In the genomic region with DNA sequence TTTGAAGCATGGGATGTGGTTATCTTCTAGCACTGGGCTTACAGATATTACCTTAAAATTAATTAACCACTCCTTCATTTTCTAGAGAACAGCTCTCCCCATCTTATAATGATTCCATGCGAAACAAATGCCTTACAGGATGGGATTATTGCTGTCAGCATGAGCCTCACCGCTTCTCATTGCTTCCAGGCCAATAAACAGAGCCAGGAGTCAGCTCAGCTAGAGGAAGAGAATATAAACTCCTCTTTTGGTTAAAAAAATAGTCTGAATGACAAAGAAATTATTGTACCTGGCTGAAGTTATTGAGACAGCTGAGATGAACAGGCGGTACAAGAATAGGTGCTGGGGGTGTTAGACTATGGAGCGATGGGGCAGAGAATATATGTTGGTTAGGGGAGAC, we compare ENCODE assay signal across 24 mouse cellular contexts.
"Had no signal": no experiment of that assay in that cellular context is flagged by ENCODE, and none has a peak within 500 bp of the region (broad histone marks: within the 10 kb centered on the region; RNA-seq: fewer than 3 reads in every experiment).

No protein-coding gene starts in this region.

- DNase-seq: kidney, postnatal 10 days; kidney, postnatal 36 days; liver, postnatal 0 days; lung, embryonic 14.5 days; right cerebral cortex, adult 18-20 months; right cerebral cortex, postnatal 14 days; right cerebral cortex, postnatal 4 days; thymus, adult 2 months; thymus, postnatal 14 days; thymus, postnatal 4 days had no signal

- H3K4me2 ChIP-seq: kidney, embryonic 15.5 days; limb, embryonic 12.5 days; limb, embryonic 15.5 days; liver, embryonic 11.5 days; lung, embryonic 14.5 days; midbrain, embryonic 13.5 days; neural tube, embryonic 13.5 days had no signal

- H3K9ac ChIP-seq: kidney, embryonic 15.5 days; limb, embryonic 12.5 days; limb, embryonic 15.5 days; liver, embryonic 14.5 days; liver, postnatal 0 days; lung, embryonic 14.5 days; midbrain, embryonic 13.5 days; neural tube, embryonic 13.5 days had no signal

- H3K4me3 ChIP-seq: kidney, embryonic 15.5 days; limb, embryonic 12.5 days; limb, embryonic 15.5 days; megakaryocyte, embryonic 14.5 days; midbrain, embryonic 10.5 days; midbrain, embryonic 13.5 days; myocyte; neural tube, embryonic 13.5 days had no signal

- H3K27me3 ChIP-seq: kidney, embryonic 15.5 days; limb, embryonic 12.5 days; limb, embryonic 15.5 days; midbrain, embryonic 13.5 days; neural tube, embryonic 13.5 days had no signal

- H3K27ac ChIP-seq: kidney, embryonic 15.5 days; limb, embryonic 12.5 days; limb, embryonic 15.5 days; liver, embryonic 14.5 days; macrophage; midbrain, embryonic 10.5 days; midbrain, embryonic 13.5 days; neural tube, embryonic 13.5 days; stomach, postnatal 0 days had no signal

- H3K36me3 ChIP-seq: kidney, embryonic 15.5 days; limb, embryonic 12.5 days; limb, embryonic 15.5 days; midbrain, embryonic 10.5 days; midbrain, embryonic 13.5 days; neural tube, embryonic 13.5 days had no signal

- H3K9me3 ChIP-seq: kidney, embryonic 15.5 days; limb, embryonic 12.5 days; limb, embryonic 15.5 days; megakaryocyte, embryonic 14.5 days; midbrain, embryonic 10.5 days; midbrain, embryonic 13.5 days; neural tube, embryonic 13.5 days had no signal

- H3K4me1 ChIP-seq: limb, embryonic 12.5 days; limb, embryonic 15.5 days; midbrain, embryonic 10.5 days; midbrain, embryonic 13.5 days; neural tube, embryonic 13.5 days had no signal

- ATAC-seq: liver, postnatal 0 days; lung, postnatal 0 days; midbrain, embryonic 13.5 days; midbrain, embryonic 16.5 days had no signal
